Mouse (Mus musculus): Measurements from ENCODE around the gene Xkr8. TPM values are rescaled to one million over a fixed set of nuclear protein-coding genes. Genes with fewer than 3 reads are reported as not detected.
A peak's percentile ranks its signal among the peaks of the same experiment; 100 is the strongest.
"Not testable (repeated sequence)": the region's sequence is repeated elsewhere in the genome, so short reads cannot be mapped to it uniquely, and the experiment has no call there.

Xkr8 gene
- polyA plus RNA-seq, 1 experiment from 2014 or later: 4.3 TPM

- 83% methylated on average over 7 of the region's 7 CpGs for WGBS
Measured at GRCm38 (mm10) chr4:132757633-132758351, 25.4 kb upstream of the Xkr8 start.

GRCm38 (mm10) chr4:132756974-132757373 is 24.6 kb upstream of the Xkr8 start, which contains the start of gene Smpdl3b:
TSS of gene Smpdl3b (minus strand) at chr4:132757252.
- ATAC-seq (ENCODE audit: insufficient number of reproducible peaks, insufficient read depth, low FRiP score, low TSS enrichment, low read depth): peak; percentile 86; the same call in 1 of the 2 replicates
- peak within 1 kb of the TSS; percentile 66 for H3K9ac ChIP-seq (replicated peaks)
- no peak within 1 kb of the TSS for H3K27ac ChIP-seq
- no peaks in the 10 kb centered on the region for H3K4me1 ChIP-seq (replicated peaks)
- no peaks in the 10 kb centered on the region for H3K36me3 ChIP-seq
- peaks cover 15% of the 10 kb centered on the region; the same call in 1 of the 2 replicates for H3K27me3 ChIP-seq
- peak within 1 kb of the TSS; percentile 82 for H3K4me2 ChIP-seq
- 1% methylated on average over 22 of the region's 22 CpGs for WGBS
- peak within 1 kb of the TSS; percentile 45 for H3K4me3 ChIP-seq (replicated peaks)
- H3K9me3 ChIP-seq: no peaks in the 10 kb centered on the region

More at GRCm38 (mm10) chr4:132757633-132758351, 25.4 kb upstream of the Xkr8 start:
- no peaks in the 10 kb centered on the region for H3K36me3 ChIP-seq
- H3K27ac ChIP-seq: no peak overlapping the region
- H3K4me3 ChIP-seq (replicated peaks): no peak overlapping the region; the same call in 1 of the 2 replicates
- no peak for ATAC-seq (ENCODE audit: insufficient number of reproducible peaks, insufficient read depth, low FRiP score, low TSS enrichment, low read depth)
- H3K9me3 ChIP-seq: no peaks in the 10 kb centered on the region
- H3K9ac ChIP-seq (replicated peaks): no peak overlapping the region
- H3K4me1 ChIP-seq (replicated peaks): no peaks in the 10 kb centered on the region
- H3K4me2 ChIP-seq: no peak overlapping the region
- peaks cover 15% of the 10 kb centered on the region; the same call in 1 of the 2 replicates for H3K27me3 ChIP-seq

- H3K9ac ChIP-seq (replicated peaks): no peak overlapping the region
- no peaks in the 10 kb centered on the region for H3K36me3 ChIP-seq
- H3K4me2 ChIP-seq: no peak overlapping the region
- no peaks in the 10 kb centered on the region for H3K4me1 ChIP-seq (replicated peaks)
- ATAC-seq (ENCODE audit: insufficient number of reproducible peaks, insufficient read depth, low FRiP score, low TSS enrichment, low read depth): no peak
- H3K27me3 ChIP-seq: peaks cover 12% of the 10 kb centered on the region; the same call in 1 of the 2 replicates
- no peak overlapping the region for H3K4me3 ChIP-seq (replicated peaks)
- 71% methylated on average over 6 of the region's 6 CpGs for WGBS
- H3K9me3 ChIP-seq: no peaks in the 10 kb centered on the region
- H3K27ac ChIP-seq: no peak overlapping the region
Measured at GRCm38 (mm10) chr4:132752992-132753391, 20.6 kb upstream of the Xkr8 start.

GRCm38 (mm10) chr4:132749258-132749982 is 17.1 kb upstream of the Xkr8 start:
- Histone ChIP-seq H3K36me3 (no peaks in the 10 kb centered on the region), H3K4me2 (no peak overlapping the region), H3K27ac (no peak overlapping the region), H3K9me3 (no peaks in the 10 kb centered on the region), H3K9ac (replicated peaks) (no peak overlapping the region), H3K27me3 (no peaks in the 10 kb centered on the region), H3K4me1 (replicated peaks) (no peaks in the 10 kb centered on the region), H3K4me3 (replicated peaks) (no peak overlapping the region)
- 78% methylated on average over 6 of the region's 6 CpGs for WGBS
- ATAC-seq (ENCODE audit: insufficient number of reproducible peaks, insufficient read depth, low FRiP score, low TSS enrichment, low read depth): no peak

GRCm38 (mm10) chr4:132748778-132749177 is 16.4 kb upstream of the Xkr8 start:
- no peaks in the 10 kb centered on the region for H3K4me1 ChIP-seq (replicated peaks)
- H3K27ac ChIP-seq: no peak overlapping the region
- H3K4me3 ChIP-seq (replicated peaks): no peak overlapping the region
- no peaks in the 10 kb centered on the region for H3K27me3 ChIP-seq
- no peak overlapping the region for H3K9ac ChIP-seq (replicated peaks)
- no peaks in the 10 kb centered on the region for H3K36me3 ChIP-seq
- no peaks in the 10 kb centered on the region for H3K9me3 ChIP-seq
- H3K4me2 ChIP-seq: no peak overlapping the region
- 93% methylated on average over 4 of the region's 4 CpGs for WGBS
- no peak for ATAC-seq (ENCODE audit: insufficient number of reproducible peaks, insufficient read depth, low FRiP score, low TSS enrichment, low read depth)

GRCm38 (mm10) chr4:132747664-132748259 is 15.4 kb upstream of the Xkr8 start:
- Histone ChIP-seq H3K9me3 (no peaks in the 10 kb centered on the region), H3K9ac (replicated peaks) (no peak overlapping the region), H3K27ac (0 out of 2 replicates have a peak overlapping the region, but pooled peaks have one; percentile 7), H3K27me3 (no peaks in the 10 kb centered on the region), H3K4me3 (replicated peaks) (no peak overlapping the region), H3K4me2 (no peak overlapping the region), H3K36me3 (no peaks in the 10 kb centered on the region), H3K4me1 (replicated peaks) (no peaks in the 10 kb centered on the region)
- WGBS: 65% methylated on average over 9 of the region's 9 CpGs
- no peak for ATAC-seq (ENCODE audit: insufficient number of reproducible peaks, insufficient read depth, low FRiP score, low TSS enrichment, low read depth)

- Histone ChIP-seq H3K9ac (replicated peaks) (no peak overlapping the region), H3K9me3 (no peaks in the 10 kb centered on the region), H3K4me3 (replicated peaks) (no peak overlapping the region), H3K27me3 (no peaks in the 10 kb centered on the region), H3K4me1 (replicated peaks) (no peaks in the 10 kb centered on the region), H3K36me3 (no peaks in the 10 kb centered on the region), H3K4me2 (no peak overlapping the region), H3K27ac (no peak overlapping the region)
- no peak for ATAC-seq (ENCODE audit: insufficient number of reproducible peaks, insufficient read depth, low FRiP score, low TSS enrichment, low read depth)
- WGBS: 91% methylated on average over 9 of the region's 9 CpGs
Measured at GRCm38 (mm10) chr4:132746911-132747517, 14.7 kb upstream of the Xkr8 start.

GRCm38 (mm10) chr4:132743992-132744911 is 11.9 kb upstream of the Xkr8 start:
- H3K36me3 ChIP-seq: no peaks in the 10 kb centered on the region
- H3K4me2 ChIP-seq: no peak overlapping the region
- no peak overlapping the region for H3K4me3 ChIP-seq (replicated peaks)
- no peaks in the 10 kb centered on the region for H3K27me3 ChIP-seq
- 90% methylated on average over 11 of the region's 11 CpGs for WGBS
- no peaks in the 10 kb centered on the region for H3K9me3 ChIP-seq
- no peaks in the 10 kb centered on the region for H3K4me1 ChIP-seq (replicated peaks)
- no peak for ATAC-seq (ENCODE audit: insufficient number of reproducible peaks, insufficient read depth, low FRiP score, low TSS enrichment, low read depth)
- H3K9ac ChIP-seq (replicated peaks): no peak overlapping the region
- H3K27ac ChIP-seq: no peak overlapping the region

GRCm38 (mm10) chr4:132741491-132741890 is 9.1 kb upstream of the Xkr8 start:
- H3K9me3 ChIP-seq: no peaks in the 10 kb centered on the region
- no peaks in the 10 kb centered on the region for H3K27me3 ChIP-seq
- no peak overlapping the region for H3K4me3 ChIP-seq (replicated peaks)
- ATAC-seq (ENCODE audit: insufficient number of reproducible peaks, insufficient read depth, low FRiP score, low TSS enrichment, low read depth): no peak
- H3K4me1 ChIP-seq (replicated peaks): no peaks in the 10 kb centered on the region
- H3K4me2 ChIP-seq: no peak overlapping the region
- H3K36me3 ChIP-seq: no peaks in the 10 kb centered on the region
- H3K27ac ChIP-seq: no peak overlapping the region
- 90% methylated on average over 7 of the region's 7 CpGs for WGBS
- no peak overlapping the region for H3K9ac ChIP-seq (replicated peaks)

- not testable (repeated sequence) for H3K27me3 ChIP-seq; H3K4me2 ChIP-seq; H3K27ac ChIP-seq; H3K9ac ChIP-seq (replicated peaks); ATAC-seq (ENCODE audit: insufficient number of reproducible peaks, insufficient read depth, low FRiP score, low TSS enrichment, low read depth); H3K4me3 ChIP-seq (replicated peaks); H3K9me3 ChIP-seq; H3K4me1 ChIP-seq (replicated peaks); H3K36me3 ChIP-seq
- 92% methylated on average over 9 of the region's 9 CpGs for WGBS
Measured at GRCm38 (mm10) chr4:132737154-132737553, 4.8 kb upstream of the Xkr8 start.

Data from limb, embryonic 12.5 days (tissue).